Mouse (Mus musculus) thymus, adult 2 months (tissue): Measurements from ENCODE around the gene Slc13a2.

Source experiments
- CTCF ChIP-seq: fragments of 200-500 bp; IDR thresholded peaks from 2 replicates; pipeline ENCODE4 v1.5.1; 2012; ENCODE audit warnings: mild to moderate bottlenecking, control low read depth, low read length, moderate library complexity, borderline replicate concordance; ENCODE audit not compliant: control insufficient read depth, poor library complexity, insufficient read depth; ENCODE audit errors: extremely low read depth
- POLR2A ChIP-seq: fragments of 200-500 bp; IDR thresholded peaks from 2 replicates; pipeline ENCODE4 v1.6.1; 2012; ENCODE audit warnings: mild to moderate bottlenecking, low read length, control low read depth, moderate library complexity; ENCODE audit not compliant: control insufficient read depth, poor library complexity, insufficient read depth; ENCODE audit errors: extremely low read depth

GRCm38 (mm10) chr11:78422055-78422819 is at the start of gene Slc13a2:
- TF ChIP-seq CTCF (no peak), POLR2A (no peak)
